Mouse (Mus musculus) hindbrain, embryonic 14.5 days (tissue): ENCODE results near the gene Msi2. TPM values are rescaled to one million over a fixed set of nuclear protein-coding genes. Genes with fewer than 3 reads are reported as not detected.

Source experiments
- ATAC-seq: fragments of 200-750 bp; cut with Nextera tagmentation; 2 replicates; pipeline ENCODE4 v1.8.0; 2017; ENCODE audit warnings: moderate number of reproducible peaks, mild to moderate bottlenecking, moderate TSS enrichment, moderate library complexity; ENCODE audit not compliant: low FRiP score
- DNase-seq: peaks from one replicate; pipeline ENCODE4 v3.0.0-alpha.2; 2015; ENCODE audit warnings: low spot score
- H3K27ac ChIP-seq: fragments of 300-500 bp; sonication (generic); 2 replicates; pipeline ENCODE4 v1.5.1; 2014; ENCODE audit warnings: mild to moderate bottlenecking, moderate library complexity
- H3K27me3 ChIP-seq: fragments of 300-500 bp; sonication (generic); 2 replicates; pipeline ENCODE4 v1.6.1; 2014; ENCODE audit warnings: mild to moderate bottlenecking, low read length, mixed read lengths; ENCODE audit not compliant: control insufficient read depth, insufficient read depth
- H3K36me3 ChIP-seq: fragments of 300-500 bp; sonication (generic); replicated peaks from 2 replicates; pipeline ENCODE4 v1.6.1; 2014; ENCODE audit not compliant: control insufficient read depth, insufficient read depth
- H3K4me1 ChIP-seq: fragments of 300-500 bp; sonication (generic); replicated peaks from 2 replicates; pipeline ENCODE4 v1.6.1; 2014; ENCODE audit warnings: antibody characterized with exemption, low read length, mixed read lengths; ENCODE audit not compliant: control insufficient read depth, insufficient read depth
- H3K4me2 ChIP-seq: fragments of 300-500 bp; sonication (generic); replicated peaks from 2 replicates; pipeline ENCODE4 v1.6.1; 2014; ENCODE audit warnings: mild to moderate bottlenecking, moderate library complexity
- H3K4me3 ChIP-seq: fragments of 300-500 bp; sonication (generic); replicated peaks from 2 replicates; pipeline ENCODE4 v1.5.1; 2014; ENCODE audit warnings: mild to moderate bottlenecking, low read length
- H3K9ac ChIP-seq: fragments of 300-500 bp; sonication (generic); 2 replicates; pipeline ENCODE4 v1.6.1; 2014
- H3K9me3 ChIP-seq: fragments of 300-500 bp; sonication (generic); 2 replicates; pipeline ENCODE4 v1.6.1; 2016; ENCODE audit warnings: low read length; ENCODE audit not compliant: control insufficient read depth
- WGBS: fragments of 180-500 bp; shearing (Covaris S2); extraction: QIAGEN DNeasy Blood & Tissue Kit; methylation state at CpG from one replicate; pipeline ENCODE4 v1.1.7; 2014; 5-methylcytosine and 5-hydroxymethylcytosine counted together
- polyA plus RNA-seq: library from polyadenylated mRNA; unstranded; fragments of >200 nt; fragmentation: Nextera tagmentation; extraction: Ambion mirVana; gene quantifications from 2 replicates; pipeline ENCODE4 v1.2.1, GENCODE M21; 2014

Gene Msi2
- polyA plus RNA-seq, 1 experiment from 2014 or later: 26.5 TPM

GRCm38 (mm10) chr11:88619468-88620157 is 98.7 kb downstream of the Msi2 start:
- WGBS: 64% methylated on average over 8 of the region's 9 CpGs
- DNase-seq (no peak), ATAC-seq (no peak)
- Histone ChIP-seq H3K27me3 (no peaks in the 10 kb centered on the region), H3K9me3 (no peaks in the 10 kb centered on the region), H3K9ac (no peak overlapping the region), H3K4me2 (no peak overlapping the region), H3K36me3 (no peaks in the 10 kb centered on the region), H3K4me3 (no peak overlapping the region), H3K4me1 (peaks cover 53% of the 10 kb centered on the region), H3K27ac (peak overlapping the region; percentile 67)

GRCm38 (mm10) chr11:88618732-88619309 is 99.5 kb downstream of the Msi2 start:
- 0 out of 2 replicates have a peak overlapping the region, but pooled peaks have one; percentile 59 for H3K27ac ChIP-seq
- DNase-seq (no peak), ATAC-seq (no peak)
- 40% methylated on average over 9 of the region's 9 CpGs for WGBS
- no peak overlapping the region for H3K4me2 ChIP-seq
- H3K36me3 ChIP-seq: no peaks in the 10 kb centered on the region
- no peaks in the 10 kb centered on the region for H3K9me3 ChIP-seq
- H3K9ac ChIP-seq: no peak overlapping the region
- peaks cover 59% of the 10 kb centered on the region for H3K4me1 ChIP-seq
- no peaks in the 10 kb centered on the region for H3K27me3 ChIP-seq
- no peak overlapping the region for H3K4me3 ChIP-seq

- Histone ChIP-seq H3K4me1 (peaks cover 56% of the 10 kb centered on the region), H3K27ac (peak overlapping the region; percentile 59), H3K9me3 (no peaks in the 10 kb centered on the region), H3K4me2 (no peak overlapping the region), H3K27me3 (no peaks in the 10 kb centered on the region), H3K4me3 (no peak overlapping the region), H3K9ac (no peak overlapping the region), H3K36me3 (no peaks in the 10 kb centered on the region)
- 46% methylated on average over 16 of the region's 16 CpGs for WGBS
- ATAC-seq (no peak), DNase-seq (no peak)
These were observed 100.3 kb downstream of the Msi2 start for GRCm38 (mm10) chr11:88618005-88618501.

- no peaks in the 10 kb centered on the region for H3K36me3 ChIP-seq
- 65% methylated on average over 11 of the region's 11 CpGs for WGBS
- H3K27ac ChIP-seq: peak overlapping the region; percentile 52
- H3K9ac ChIP-seq: no peak overlapping the region
- peak; percentile 10; the same call in 1 of the 2 replicates for ATAC-seq
- H3K9me3 ChIP-seq: no peaks in the 10 kb centered on the region
- DNase-seq: no peak
- no peak overlapping the region for H3K4me3 ChIP-seq
- no peak overlapping the region; the same call in 1 of the 2 replicates for H3K4me2 ChIP-seq
- no peaks in the 10 kb centered on the region for H3K27me3 ChIP-seq
- H3K4me1 ChIP-seq: peaks cover 49% of the 10 kb centered on the region
These were observed 100.9 kb downstream of the Msi2 start for GRCm38 (mm10) chr11:88617380-88617779.

- H3K4me1 ChIP-seq: peaks cover 37% of the 10 kb centered on the region
These were observed 103.6 kb downstream of the Msi2 start for GRCm38 (mm10) chr11:88614527-88615305.

GRCm38 (mm10) chr11:88613771-88614526 is 104.4 kb downstream of the Msi2 start:
- WGBS: 75% methylated on average over 11 of the region's 11 CpGs

More at GRCm38 (mm10) chr11:88614527-88615305, 103.6 kb downstream of the Msi2 start:
- Histone ChIP-seq H3K4me3 (no peak overlapping the region), H3K9me3 (no peaks in the 10 kb centered on the region), H3K36me3 (no peaks in the 10 kb centered on the region), H3K4me2 (no peak overlapping the region), H3K9ac (no peak overlapping the region), H3K27me3 (no peaks in the 10 kb centered on the region), H3K27ac (no peak overlapping the region)
- ATAC-seq (no peak), DNase-seq (no peak)
- 92% methylated on average over 11 of the region's 11 CpGs for WGBS

GRCm38 (mm10) chr11:88613008-88613407 is 105.3 kb downstream of the Msi2 start:
- ATAC-seq (no peak), DNase-seq (no peak)
- Histone ChIP-seq H3K9me3 (no peaks in the 10 kb centered on the region), H3K27me3 (no peaks in the 10 kb centered on the region), H3K9ac (no peak overlapping the region), H3K4me3 (no peak overlapping the region), H3K4me1 (peaks cover 28% of the 10 kb centered on the region), H3K36me3 (no peaks in the 10 kb centered on the region), H3K27ac (no peak overlapping the region), H3K4me2 (no peak overlapping the region)
- WGBS: 53% methylated on average over 6 of the region's 6 CpGs

More at GRCm38 (mm10) chr11:88613771-88614526, 104.4 kb downstream of the Msi2 start:
- DNase-seq (no peak), ATAC-seq (no peak)
- Histone ChIP-seq H3K4me2 (no peak overlapping the region), H3K4me3 (no peak overlapping the region), H3K4me1 (peaks cover 30% of the 10 kb centered on the region), H3K9ac (no peak overlapping the region), H3K36me3 (no peaks in the 10 kb centered on the region), H3K9me3 (no peaks in the 10 kb centered on the region), H3K27me3 (no peaks in the 10 kb centered on the region), H3K27ac (peak overlapping the region; percentile 54; the same call in 1 of the 2 replicates)

- Histone ChIP-seq H3K4me1 (peaks cover 21% of the 10 kb centered on the region; the same call in 1 of the 2 replicates), H3K4me3 (no peak overlapping the region), H3K27me3 (no peaks in the 10 kb centered on the region), H3K36me3 (no peaks in the 10 kb centered on the region), H3K27ac (no peak overlapping the region), H3K9ac (no peak overlapping the region), H3K4me2 (no peak overlapping the region), H3K9me3 (no peaks in the 10 kb centered on the region)
- DNase-seq (no peak), ATAC-seq (no peak)
- WGBS: 89% methylated on average over 7 of the region's 7 CpGs
These were observed 106.2 kb downstream of the Msi2 start for GRCm38 (mm10) chr11:88612141-88612540.
